Mouse (Mus musculus) neural tube, embryonic 12.5 days (tissue): ENCODE measurements around the gene Sall4. TPM values are rescaled to one million over a fixed set of nuclear protein-coding genes. Genes with fewer than 3 reads are reported as not detected.
"Not testable (repeated sequence)": the region's sequence is repeated elsewhere in the genome, so short reads cannot be mapped to it uniquely, and the experiment has no call there.

Source experiments
- ATAC-seq: fragments of 200-750 bp; cut with Nextera tagmentation; 2 replicates; pipeline ENCODE4 v1.8.0; 2017; ENCODE audit warnings: low read depth, mild to moderate bottlenecking, moderate TSS enrichment, moderate library complexity; ENCODE audit not compliant: low FRiP score
- H3K27ac ChIP-seq: fragments of 300-500 bp; sonication (generic); 2 replicates; pipeline ENCODE4 v1.5.1; 2016
- H3K27me3 ChIP-seq: fragments of 300-500 bp; sonication (generic); replicated peaks from 2 replicates; pipeline ENCODE4 v1.6.1; 2016; ENCODE audit warnings: mild to moderate bottlenecking
- H3K36me3 ChIP-seq: fragments of 300-500 bp; sonication (generic); 2 replicates; pipeline ENCODE4 v1.6.1; 2016; ENCODE audit warnings: mild to moderate bottlenecking
- H3K4me1 ChIP-seq: fragments of 300-500 bp; sonication (generic); 2 replicates; pipeline ENCODE4 v1.6.1; 2016
- H3K4me2 ChIP-seq: fragments of 300-500 bp; sonication (generic); replicated peaks from 2 replicates; pipeline ENCODE4 v1.6.1; 2016; ENCODE audit warnings: mild to moderate bottlenecking
- H3K4me3 ChIP-seq: fragments of 300-500 bp; sonication (generic); 2 replicates; pipeline ENCODE4 v1.5.1; 2016
- H3K9ac ChIP-seq: fragments of 300-500 bp; sonication (generic); 2 replicates; pipeline ENCODE4 v1.6.1; 2016; ENCODE audit warnings: mild to moderate bottlenecking
- H3K9me3 ChIP-seq: fragments of 300-500 bp; sonication (generic); 2 replicates; pipeline ENCODE4 v1.6.1; 2016; ENCODE audit warnings: mild to moderate bottlenecking
- WGBS: fragments of 180-500 bp; shearing (Covaris S2); methylation state at CpG from one replicate; pipeline ENCODE4 v1.1.7; 2016; 5-methylcytosine and 5-hydroxymethylcytosine counted together
- polyA plus RNA-seq: library from polyadenylated mRNA; unstranded; fragments of >200 nt; fragmentation: Nextera tagmentation; extraction: Ambion mirVana; gene quantifications from 2 replicates; pipeline ENCODE4 v1.2.1, GENCODE M21; 2016

Gene Sall4
- polyA plus RNA-seq, 1 experiment from 2014 or later, result 2.6 TPM

DNA sequence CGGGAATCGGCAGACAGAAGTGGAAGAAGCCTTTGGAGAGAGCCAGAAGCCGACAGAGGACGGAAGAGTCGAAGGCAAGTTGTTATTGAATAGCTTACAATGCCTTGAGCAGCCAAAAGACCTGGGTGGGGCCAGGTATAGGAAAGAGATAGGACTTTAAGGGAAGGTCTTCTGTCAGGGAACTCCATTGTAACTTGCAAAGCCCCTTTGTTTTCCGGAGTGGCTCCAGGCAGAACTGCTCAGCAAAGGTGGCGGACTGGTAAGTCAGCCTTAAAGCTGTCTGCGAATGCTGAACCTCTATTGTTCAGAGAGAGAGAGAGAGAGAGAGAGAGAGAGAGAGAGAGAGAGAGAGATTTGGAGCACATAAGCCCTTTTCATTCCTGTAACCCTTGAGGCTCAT is 1.5 kb upstream of the Sall4 start:
- no peaks in the 10 kb centered on the region for H3K36me3 ChIP-seq
- WGBS, result 50% methylated on average over 8 of the region's 8 CpGs
- no peaks in the 10 kb centered on the region for H3K9me3 ChIP-seq
- H3K27me3 ChIP-seq, result peaks cover 27% of the 10 kb centered on the region
- H3K4me2 ChIP-seq, result no peak overlapping the region
- peaks cover 24% of the 10 kb centered on the region for H3K4me1 ChIP-seq
- H3K4me3 ChIP-seq, result no peak overlapping the region
- ATAC-seq, result no peak
- no peak overlapping the region for H3K27ac ChIP-seq
- no peak overlapping the region for H3K9ac ChIP-seq

DNA sequence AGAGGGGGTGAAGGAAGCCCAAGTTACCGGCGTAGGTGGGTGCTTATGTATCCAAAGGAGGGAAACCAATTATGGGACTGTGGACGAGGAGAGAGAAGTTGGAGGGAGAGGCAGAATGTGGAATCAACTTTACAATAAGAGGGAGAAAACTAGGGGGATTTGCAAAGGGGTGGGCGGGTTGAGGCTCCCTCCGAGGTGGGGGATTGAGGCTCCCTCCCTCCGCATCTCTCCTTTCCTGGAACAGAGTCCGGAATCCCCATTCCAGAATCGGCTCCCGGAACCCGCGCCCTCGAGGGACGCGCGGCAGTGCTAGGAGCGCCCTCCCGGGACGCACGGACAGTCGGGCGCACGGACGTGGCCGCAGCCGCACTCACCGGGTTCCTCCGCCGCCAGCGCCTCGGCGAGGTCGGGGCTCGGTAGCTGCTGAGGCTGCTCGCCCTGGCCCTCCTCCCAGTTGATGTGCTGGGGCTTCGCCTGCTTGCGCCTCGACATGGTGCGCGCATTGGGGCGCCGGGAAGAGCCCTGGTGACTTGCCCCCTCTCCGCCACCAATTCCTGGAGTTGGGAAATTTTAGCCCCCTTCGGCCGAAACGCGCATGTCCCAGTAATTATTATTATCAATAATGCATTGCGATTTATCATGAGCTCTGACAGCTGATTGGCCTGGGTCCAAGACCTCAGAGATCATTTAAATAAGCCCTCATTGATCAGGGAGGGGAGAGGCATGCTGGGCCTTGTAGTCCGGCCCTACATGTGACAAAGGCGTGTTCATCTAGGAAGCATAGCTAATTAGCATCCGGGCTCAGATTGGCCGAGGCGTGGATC is 993 bp downstream of the Sall4 start:
- H3K27me3 ChIP-seq, result peaks cover 27% of the 10 kb centered on the region
- H3K27ac ChIP-seq, result no peak overlapping the region
- H3K9ac ChIP-seq, result peak overlapping the region; percentile 65
- H3K4me3 ChIP-seq, result peak overlapping the region; percentile 48
- ATAC-seq, result peak; percentile 77
- H3K9me3 ChIP-seq, result no peaks in the 10 kb centered on the region
- H3K36me3 ChIP-seq, result no peaks in the 10 kb centered on the region
- H3K4me2 ChIP-seq, result peak overlapping the region; percentile 94
- H3K4me1 ChIP-seq, result peaks cover 48% of the 10 kb centered on the region
- WGBS, result under 1% methylated on average over 52 of the region's 52 CpGs

GRCm38 (mm10) chr2:168765696-168766537 is 1.8 kb downstream of the Sall4 start:
- ATAC-seq, result no peak; the same call in 1 of the 2 replicates
- Histone ChIP-seq H3K27me3 (peaks cover 27% of the 10 kb centered on the region), H3K9me3 (no peaks in the 10 kb centered on the region), H3K4me3 (peak overlapping the region; percentile 48), H3K4me1 (peaks cover 51% of the 10 kb centered on the region), H3K36me3 (no peaks in the 10 kb centered on the region), H3K9ac (peak overlapping the region; percentile 65), H3K4me2 (peak overlapping the region; percentile 94), H3K27ac (no peak overlapping the region)
- under 1% methylated on average over 65 of the region's 65 CpGs for WGBS

DNA sequence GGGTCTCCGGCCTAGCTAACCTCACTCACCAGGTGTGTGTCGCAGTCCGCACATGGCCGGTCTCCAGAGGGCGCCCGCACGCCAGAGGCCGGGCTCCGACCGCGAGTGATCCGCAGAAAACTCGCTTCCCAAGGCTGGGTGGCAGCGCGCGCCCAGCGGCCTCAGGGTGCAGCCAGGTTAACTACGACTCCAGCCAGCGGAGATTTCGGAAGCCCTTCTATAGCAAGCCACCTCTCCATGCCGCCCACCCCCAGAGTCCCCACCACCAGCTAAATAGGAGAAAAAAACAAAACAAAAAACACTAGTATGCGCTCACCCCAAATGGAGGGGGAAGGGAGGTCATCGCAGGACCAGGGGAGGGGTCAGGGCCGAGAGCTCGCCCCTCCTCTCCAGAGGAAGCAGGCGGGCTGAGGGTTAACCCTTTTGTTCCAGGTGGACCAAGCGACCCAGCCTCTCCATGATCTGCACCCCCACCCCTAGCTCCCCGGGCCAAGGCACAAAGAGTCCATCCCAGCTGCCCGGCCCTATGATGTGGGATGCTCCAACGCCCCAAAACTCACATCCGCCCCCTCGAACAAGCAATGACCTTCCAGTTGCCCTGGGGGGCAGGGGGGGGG is 2.6 kb downstream of the Sall4 start:
- H3K4me3 ChIP-seq, result peak overlapping the region; percentile 48
- no peaks in the 10 kb centered on the region for H3K36me3 ChIP-seq
- H3K27me3 ChIP-seq, result peaks cover 27% of the 10 kb centered on the region
- H3K27ac ChIP-seq, result no peak overlapping the region
- H3K4me2 ChIP-seq, result peak overlapping the region; percentile 94
- WGBS, result under 1% methylated on average over 32 of the region's 32 CpGs
- peak overlapping the region; percentile 65 for H3K9ac ChIP-seq
- ATAC-seq, result no peak
- peaks cover 51% of the 10 kb centered on the region for H3K4me1 ChIP-seq
- no peaks in the 10 kb centered on the region for H3K9me3 ChIP-seq

DNA sequence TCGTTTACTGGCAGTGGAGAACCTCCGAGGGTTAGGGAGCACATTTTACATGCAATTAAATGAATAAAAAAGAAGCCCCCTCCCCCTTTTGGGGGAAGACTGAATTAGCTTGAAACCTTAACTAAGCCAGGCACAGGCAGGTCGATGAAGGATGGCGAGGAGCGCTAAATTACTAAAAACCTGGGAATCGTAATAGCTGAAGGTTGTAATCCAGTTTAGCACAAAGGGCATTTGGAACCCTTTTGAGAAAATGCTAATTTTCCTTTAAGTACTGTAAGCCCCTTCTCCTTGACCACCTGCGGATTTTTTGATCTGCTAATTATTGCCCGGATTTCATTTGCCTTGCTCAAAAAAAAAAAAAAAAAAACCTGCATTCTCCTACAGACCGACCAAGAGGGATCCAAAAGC is 3.3 kb downstream of the Sall4 start:
- H3K9ac ChIP-seq, result no peak overlapping the region
- peaks cover 27% of the 10 kb centered on the region for H3K27me3 ChIP-seq
- H3K4me2 ChIP-seq, result peak overlapping the region; percentile 94
- H3K9me3 ChIP-seq, result no peaks in the 10 kb centered on the region
- peaks cover 51% of the 10 kb centered on the region for H3K4me1 ChIP-seq
- WGBS, result 8% methylated on average over 9 of the region's 9 CpGs
- H3K27ac ChIP-seq, result no peak overlapping the region
- ATAC-seq, result no peak
- H3K4me3 ChIP-seq, result no peak overlapping the region
- H3K36me3 ChIP-seq, result no peaks in the 10 kb centered on the region

DNA sequence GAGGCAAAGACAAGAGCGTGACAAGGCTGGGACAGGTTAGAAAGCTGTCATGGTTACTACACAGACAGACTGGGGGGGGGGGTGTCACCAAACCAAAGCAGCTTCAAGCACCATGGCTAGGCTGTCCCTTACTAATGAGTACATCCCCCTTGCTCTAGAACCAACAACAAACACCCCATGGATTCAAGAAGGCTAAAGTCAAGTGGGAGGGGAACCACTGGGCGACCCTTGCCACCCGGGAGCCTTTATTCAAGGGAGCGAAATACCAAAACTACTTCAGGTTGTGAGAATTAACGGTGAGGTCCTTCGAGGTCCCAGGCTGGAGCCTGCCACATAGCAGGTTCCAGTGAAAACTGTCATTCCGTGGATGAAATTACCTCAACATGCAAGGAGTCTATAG is 4.0 kb downstream of the Sall4 start:
- WGBS, result 5% methylated on average over 7 of the region's 7 CpGs
- Histone ChIP-seq H3K9me3 (no peaks in the 10 kb centered on the region), H3K4me2 (peak overlapping the region; percentile 94), H3K9ac (no peak overlapping the region), H3K4me3 (no peak overlapping the region), H3K27me3 (peaks cover 27% of the 10 kb centered on the region), H3K4me1 (peaks cover 51% of the 10 kb centered on the region), H3K27ac (no peak overlapping the region), H3K36me3 (no peaks in the 10 kb centered on the region)
- no peak for ATAC-seq

- peaks cover 17% of the 10 kb centered on the region for H3K27me3 ChIP-seq
- H3K9me3 ChIP-seq, result no peaks in the 10 kb centered on the region
- H3K4me3 ChIP-seq, result peak overlapping the region; percentile 9; the same call in 1 of the 2 replicates
- H3K9ac ChIP-seq, result 0 out of 2 replicates have a peak overlapping the region, but pooled peaks have one; percentile 1
- peak; percentile 42; the same call in 1 of the 2 replicates for ATAC-seq
- H3K27ac ChIP-seq, result 0 out of 2 replicates have a peak overlapping the region, but pooled peaks have one; percentile 8
- WGBS, result under 1% methylated on average over 12 of the region's 12 CpGs
- peak overlapping the region; percentile 94 for H3K4me2 ChIP-seq
- H3K4me1 ChIP-seq, result peaks cover 51% of the 10 kb centered on the region
- H3K36me3 ChIP-seq, result no peaks in the 10 kb centered on the region
Observed at GRCm38 (mm10) chr2:168762411-168762815, 5.3 kb downstream of the Sall4 start.

GRCm38 (mm10) chr2:168761954-168762353 is 5.8 kb downstream of the Sall4 start:
- Histone ChIP-seq H3K36me3 (no peaks in the 10 kb centered on the region), H3K27ac (0 out of 2 replicates have a peak overlapping the region, but pooled peaks have one; percentile 8), H3K4me3 (peak overlapping the region; percentile 9; the same call in 1 of the 2 replicates), H3K9me3 (no peaks in the 10 kb centered on the region), H3K4me2 (peak overlapping the region; percentile 94), H3K9ac (0 out of 2 replicates have a peak overlapping the region, but pooled peaks have one; percentile 1), H3K27me3 (peaks cover 17% of the 10 kb centered on the region; the same call in 1 of the 2 replicates), H3K4me1 (peaks cover 48% of the 10 kb centered on the region)
- ATAC-seq, result no peak
- 10% methylated on average over 4 of the region's 4 CpGs for WGBS

GRCm38 (mm10) chr2:168761141-168761540 is 6.6 kb downstream of the Sall4 start:
- Histone ChIP-seq H3K4me2 (no peak overlapping the region), H3K9me3 (no peaks in the 10 kb centered on the region), H3K27ac (no peak overlapping the region), H3K27me3 (peaks cover 11% of the 10 kb centered on the region; the same call in 1 of the 2 replicates), H3K4me3 (no peak overlapping the region), H3K9ac (no peak overlapping the region), H3K36me3 (peaks cover 5% of the 10 kb centered on the region), H3K4me1 (peaks cover 40% of the 10 kb centered on the region)
- no peak for ATAC-seq
- 90% methylated on average over 9 of the region's 9 CpGs for WGBS

- not testable (repeated sequence) for H3K9me3 ChIP-seq, H3K27ac ChIP-seq, H3K4me3 ChIP-seq, H3K9ac ChIP-seq, H3K36me3 ChIP-seq, H3K4me1 ChIP-seq, ATAC-seq, H3K4me2 ChIP-seq, H3K27me3 ChIP-seq
- 89% methylated on average over 10 of the region's 10 CpGs for WGBS
Observed at GRCm38 (mm10) chr2:168744406-168744805, 23.3 kb downstream of the Sall4 start.

DNA sequence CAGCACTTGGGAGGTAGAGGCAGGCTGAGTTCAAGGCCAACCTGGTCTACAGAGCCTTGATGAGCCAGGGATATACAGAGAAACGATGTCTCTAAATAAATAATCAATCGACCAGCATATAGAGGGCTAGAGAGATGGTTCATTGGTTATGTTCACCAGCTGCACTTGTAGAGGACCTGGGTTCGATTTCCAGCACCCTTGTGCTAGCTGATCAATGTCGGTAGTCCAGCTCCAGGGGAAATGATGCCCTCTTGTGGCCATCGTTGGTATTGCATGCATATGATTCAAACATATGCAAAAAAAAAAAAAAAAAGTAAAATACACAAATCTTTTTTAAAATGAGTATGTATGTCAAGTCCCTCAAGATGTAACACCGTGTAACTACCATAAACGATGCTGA is 25.1 kb downstream of the Sall4 start:
- Histone ChIP-seq H3K9me3 (no peaks in the 10 kb centered on the region), H3K27me3 (no peaks in the 10 kb centered on the region), H3K4me1 (peaks cover 4% of the 10 kb centered on the region; the same call in 1 of the 2 replicates), H3K4me3 (peak overlapping the region; percentile 86), H3K36me3 (no peaks in the 10 kb centered on the region), H3K4me2 (peak overlapping the region; percentile 70), H3K27ac (no peak overlapping the region), H3K9ac (no peak overlapping the region)
- WGBS, result 21% methylated on average over 7 of the region's 7 CpGs
- ATAC-seq, result no peak
